Mouse (Mus musculus): ENCODE results near the gene Sh2b1. TPM values are rescaled to one million over a fixed set of nuclear protein-coding genes. Genes with fewer than 3 reads are reported as not detected.

The Sh2b1 gene
- polyA plus RNA-seq, 1 experiment = 58.8 TPM

DNA sequence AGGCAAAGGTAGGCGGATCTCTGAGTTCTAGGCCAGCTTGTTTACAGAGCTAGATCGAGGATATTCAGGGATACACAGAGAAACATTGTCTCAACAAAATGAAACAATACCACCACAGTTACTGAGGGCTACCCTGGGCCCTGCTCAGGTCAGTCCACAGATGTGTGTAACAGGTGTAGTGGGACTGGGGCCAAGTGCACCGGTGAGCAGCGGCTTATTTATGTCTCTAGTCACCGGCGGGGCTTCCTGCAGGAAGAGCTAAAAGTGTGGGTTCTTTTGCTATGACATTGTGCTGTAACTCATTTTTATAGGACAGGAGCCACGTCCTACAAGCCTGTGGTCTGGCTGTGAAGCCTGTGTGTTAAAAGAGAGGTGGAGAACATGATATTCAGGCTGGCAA, 21.4 kb downstream of the Sh2b1 start:
- peak overlapping the region; percentile 32 for H3K4me2 ChIP-seq (ENCODE audit: low read depth)
- no peaks in the 10 kb centered on the region for H3K79me2 ChIP-seq (ENCODE audit: control insufficient read depth, insufficient read depth)
- H3K36me3 ChIP-seq (ENCODE audit: control insufficient read depth, insufficient read depth) = peaks cover 56% of the 10 kb centered on the region
- H3K4me3 ChIP-seq = no peak overlapping the region
- no peak for TF ChIP-seq MYOD1 (IDR thresholded peaks at IDR 0.05; ENCODE audit: control insufficient read depth in 1 of 3, insufficient read length in 2 of 3, low read depth in 2 of 3)
- peak; percentile 43 for TF ChIP-seq POLR2AphosphoS2 (IDR thresholded peaks at IDR 0.05; ENCODE audit: insufficient read length, low read depth)
- H3K27me3 ChIP-seq (ENCODE audit: control insufficient read depth, insufficient read depth, insufficient read length) = no peaks in the 10 kb centered on the region
- no peak overlapping the region for H3ac ChIP-seq (ENCODE audit: control insufficient read depth, insufficient read length)

DNA sequence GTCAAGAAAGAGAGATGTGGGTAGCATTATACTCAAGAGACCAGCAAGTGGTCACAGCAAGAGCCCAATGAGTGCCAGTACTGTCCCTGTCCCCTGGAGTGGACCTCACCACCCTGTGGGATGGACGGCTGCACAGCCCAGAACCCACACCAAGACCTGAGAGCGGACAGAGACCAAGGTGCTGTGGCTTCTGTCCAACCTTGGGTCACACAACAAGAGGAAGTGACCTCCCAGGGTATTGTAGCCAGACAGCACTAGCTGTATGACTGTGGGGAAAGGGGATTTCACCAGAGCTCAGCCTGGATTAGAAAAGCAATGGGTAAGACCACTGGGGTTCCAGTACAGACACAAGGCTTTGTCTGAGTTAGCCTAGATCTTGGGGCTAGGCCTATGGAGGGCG, 23.0 kb downstream of the Sh2b1 start:
- H3K36me3 ChIP-seq (ENCODE audit: control insufficient read depth, insufficient read depth) = peaks cover 65% of the 10 kb centered on the region
- TF ChIP-seq SRF (IDR thresholded peaks at IDR 0.05; ENCODE audit: control insufficient read depth, insufficient read length, low read depth) (no peak), POLR2A (IDR thresholded peaks at IDR 0.05; ENCODE audit: insufficient read length, low read depth) (no peak)
- no peaks in the 10 kb centered on the region for H3K79me2 ChIP-seq (ENCODE audit: control insufficient read depth, insufficient read depth)
- no peak overlapping the region for H3ac ChIP-seq (ENCODE audit: control insufficient read depth, insufficient read length)
- H3K4me2 ChIP-seq (ENCODE audit: low read depth) = peak overlapping the region; percentile 42
- no peaks in the 10 kb centered on the region for H3K27me3 ChIP-seq (ENCODE audit: control insufficient read depth, insufficient read depth, insufficient read length)
- no peak overlapping the region for H3K4me3 ChIP-seq

DNA sequence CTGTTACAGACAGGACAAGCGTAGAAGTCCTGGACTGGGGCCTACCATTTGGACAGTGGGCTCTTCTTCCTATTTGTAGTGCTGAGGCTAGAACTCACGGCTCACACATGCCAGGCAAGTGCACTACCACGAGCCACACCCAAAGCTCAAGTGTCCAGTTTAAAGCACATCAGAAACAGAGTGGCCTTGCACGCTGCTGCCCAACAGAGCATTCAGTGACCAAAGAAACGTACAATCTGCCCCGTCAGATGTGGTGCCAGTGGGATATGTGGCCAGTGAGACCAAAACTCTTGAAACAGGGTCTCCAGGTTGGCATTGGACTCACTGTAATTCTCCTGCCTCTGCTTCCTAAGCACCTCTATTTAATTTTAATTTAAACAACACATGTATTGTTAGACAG, 24.6 kb downstream of the Sh2b1 start:
- TF ChIP-seq MYOD1 (IDR thresholded peaks at IDR 0.05; ENCODE audit: control insufficient read depth in 1 of 3, insufficient read length in 2 of 3, low read depth in 2 of 3) (no peak), POLR2AphosphoS2 (IDR thresholded peaks at IDR 0.05; ENCODE audit: insufficient read length, low read depth) (peak; percentile 55), POLR2A (IDR thresholded peaks at IDR 0.05; ENCODE audit: insufficient read length, low read depth) (no peak), TCF12 (IDR thresholded peaks at IDR 0.05; ENCODE audit: insufficient read depth, poor library complexity, severe bottlenecking) (no peak)

DNA sequence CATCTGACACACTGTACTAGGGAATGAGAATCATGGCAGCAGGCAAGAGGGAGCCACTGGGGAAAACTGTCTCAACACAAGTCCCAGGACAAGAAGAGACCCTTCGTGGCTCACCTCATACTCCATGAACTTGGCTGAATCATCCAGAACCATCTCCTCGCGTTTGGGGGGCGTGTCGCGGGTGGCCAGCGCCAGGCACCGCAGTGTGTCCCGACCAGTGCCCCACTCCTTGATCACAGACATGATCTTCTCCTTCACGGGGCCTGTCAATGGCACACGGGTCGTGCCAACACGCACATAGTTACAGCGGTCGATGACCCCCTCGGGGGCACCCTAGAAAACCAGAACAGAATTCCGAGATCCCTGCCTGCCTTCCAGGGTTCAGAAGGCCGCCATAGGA, 25.2 kb downstream of the Sh2b1 start:
- H3K79me2 ChIP-seq (ENCODE audit: control insufficient read depth, insufficient read depth) = no peaks in the 10 kb centered on the region
- H3K36me3 ChIP-seq (ENCODE audit: control insufficient read depth, insufficient read depth) = peaks cover 53% of the 10 kb centered on the region
- no peak overlapping the region for H3K4me2 ChIP-seq (ENCODE audit: low read depth)
- no peaks in the 10 kb centered on the region for H3K27me3 ChIP-seq (ENCODE audit: control insufficient read depth, insufficient read depth, insufficient read length)
- no peak overlapping the region for H3ac ChIP-seq (ENCODE audit: control insufficient read depth, insufficient read length)
- H3K4me3 ChIP-seq = no peak overlapping the region
- TF ChIP-seq POLR2AphosphoS2 (IDR thresholded peaks at IDR 0.05; ENCODE audit: insufficient read length, low read depth) (peak; percentile 78), POLR2A (IDR thresholded peaks at IDR 0.05; ENCODE audit: insufficient read length, low read depth) (peak; percentile 9), MYOG (IDR thresholded peaks at IDR 0.05; ENCODE audit: control insufficient read depth in 1 of 3, insufficient read depth in 1 of 3, insufficient read length in 2 of 3, low read depth in 2 of 3) (no peak)

More for the DNA sequence above, 24.6 kb downstream of the Sh2b1 start:
- no peaks in the 10 kb centered on the region for H3K27me3 ChIP-seq (ENCODE audit: control insufficient read depth, insufficient read depth, insufficient read length)
- no peak overlapping the region for H3K4me3 ChIP-seq
- H3K79me2 ChIP-seq (ENCODE audit: control insufficient read depth, insufficient read depth) = no peaks in the 10 kb centered on the region
- peaks cover 57% of the 10 kb centered on the region for H3K36me3 ChIP-seq (ENCODE audit: control insufficient read depth, insufficient read depth)
- peak overlapping the region; percentile 18 for H3K4me2 ChIP-seq (ENCODE audit: low read depth)
- no peak overlapping the region for H3ac ChIP-seq (ENCODE audit: control insufficient read depth, insufficient read length)

DNA sequence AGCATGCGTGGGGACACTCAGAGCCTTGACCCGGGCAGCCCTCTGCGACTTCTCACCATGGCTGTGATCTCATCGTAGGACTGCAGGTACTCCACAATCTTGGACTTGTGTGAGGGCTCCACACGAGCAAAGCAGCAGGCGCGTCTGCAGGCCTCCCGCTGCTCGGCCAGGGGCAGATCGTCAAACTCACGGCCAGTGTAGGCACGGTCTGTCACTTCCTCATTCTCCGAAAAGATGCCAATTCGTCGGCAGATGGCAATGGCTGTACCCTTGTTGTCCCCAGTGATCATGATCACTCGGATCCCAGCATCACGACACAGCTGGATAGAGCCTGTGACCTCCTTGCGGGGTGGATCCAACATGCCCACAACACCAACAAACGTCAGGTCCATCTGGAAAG, 26.7 kb downstream of the Sh2b1 start:
- Histone ChIP-seq H3K4me3 (no peak overlapping the region), H3ac (ENCODE audit: control insufficient read depth, insufficient read length) (no peak overlapping the region), H3K36me3 (ENCODE audit: control insufficient read depth, insufficient read depth) (peaks cover 45% of the 10 kb centered on the region), H3K79me2 (ENCODE audit: control insufficient read depth, insufficient read depth) (no peaks in the 10 kb centered on the region), H3K4me2 (ENCODE audit: low read depth) (no peak overlapping the region), H3K27me3 (ENCODE audit: control insufficient read depth, insufficient read depth, insufficient read length) (no peaks in the 10 kb centered on the region)
- TF ChIP-seq POLR2A (IDR thresholded peaks at IDR 0.05; ENCODE audit: insufficient read length, low read depth) = peak; percentile 29
- TF ChIP-seq POLR2AphosphoS2 (IDR thresholded peaks at IDR 0.05; ENCODE audit: insufficient read length, low read depth) = peak; percentile 31
- TF ChIP-seq MYOD1 (IDR thresholded peaks at IDR 0.05; ENCODE audit: control insufficient read depth in 1 of 3, insufficient read length in 2 of 3, low read depth in 2 of 3) = no peak
- TF ChIP-seq TCF3 (IDR thresholded peaks at IDR 0.05; ENCODE audit: insufficient read length, low read depth) = no peak
- TF ChIP-seq E2F4 (IDR thresholded peaks at IDR 0.05; ENCODE audit: insufficient read depth) = no peak
- TF ChIP-seq MYOG (IDR thresholded peaks at IDR 0.05; ENCODE audit: control insufficient read depth in 1 of 3, insufficient read depth in 1 of 3, insufficient read length in 2 of 3, low read depth in 2 of 3) = no peak

DNA sequence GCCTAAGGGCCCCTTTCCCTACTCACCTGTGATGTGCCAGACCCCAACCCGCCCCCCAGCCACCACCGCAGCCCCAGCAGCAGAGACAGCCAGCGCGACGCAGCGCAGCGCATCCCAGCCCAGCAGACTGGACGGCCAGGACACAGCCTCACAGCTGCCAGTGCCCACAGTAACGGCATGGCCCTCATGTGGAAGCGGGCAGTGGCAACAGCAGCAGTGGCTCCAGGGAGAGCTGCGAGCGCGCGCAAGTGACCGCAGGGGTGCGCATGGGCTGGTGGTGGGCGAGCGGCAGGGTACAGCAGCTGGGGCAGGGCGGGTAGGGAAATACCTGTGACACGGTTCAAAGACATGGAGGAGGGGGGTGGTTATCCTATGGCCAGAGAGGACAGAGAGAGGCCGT, 29.0 kb downstream of the Sh2b1 start:
- TF ChIP-seq USF1 (IDR thresholded peaks at IDR 0.05; ENCODE audit: low read depth) (no peak), POLR2A (IDR thresholded peaks at IDR 0.05; ENCODE audit: insufficient read length, low read depth) (peak; percentile 69), E2F4 (IDR thresholded peaks at IDR 0.05; ENCODE audit: insufficient read depth) (no peak), MYOD1 (IDR thresholded peaks at IDR 0.05; ENCODE audit: control insufficient read depth in 1 of 3, insufficient read length in 2 of 3, low read depth in 2 of 3) (peak in 1 of 3 experiments; percentile 27)
- no peak overlapping the region for H3K4me3 ChIP-seq
- no peaks in the 10 kb centered on the region for H3K79me2 ChIP-seq (ENCODE audit: control insufficient read depth, insufficient read depth)
- H3K27me3 ChIP-seq (ENCODE audit: control insufficient read depth, insufficient read depth, insufficient read length) = no peaks in the 10 kb centered on the region
- H3K36me3 ChIP-seq (ENCODE audit: control insufficient read depth, insufficient read depth) = peaks cover 37% of the 10 kb centered on the region
- no peak overlapping the region for H3K4me2 ChIP-seq (ENCODE audit: low read depth)
- no peak overlapping the region for H3ac ChIP-seq (ENCODE audit: control insufficient read depth, insufficient read length)
